Mouse (Mus musculus) midbrain, embryonic 14.5 days (tissue): ENCODE data around the gene Hoxb9. TPM values are rescaled to one million over a fixed set of nuclear protein-coding genes. Genes with fewer than 3 reads are reported as not detected.
A peak's percentile ranks its signal among the peaks of the same experiment; 100 is the strongest.

Source experiments
- microRNA counts: library from miRNA; unstranded; fragments of <30 nt; microRNA quantifications from one replicate; lab custom pipeline; 2016
- microRNA-seq: library from miRNA; unstranded; fragments of <30 nt; microRNA quantifications from one replicate; pipeline ENCODE4, GENCODE M21; 2016
- polyA plus RNA-seq: library from polyadenylated mRNA; unstranded; fragments of >200 nt; fragmentation: Nextera tagmentation; extraction: Ambion mirVana; gene quantifications from 2 replicates; pipeline ENCODE4 v1.2.1, GENCODE M21; 2014

Gene Hoxb9
- polyA plus RNA-seq, 1 experiment from 2014 or later, result not detected

MicroRNA genes within 50 kb of the gene (microRNA counts, 519-probe panel; counts per million panel counts)
- microRNA mmu-miR-10a (lab: Ali Mortazavi, UCI), result 2,864 counts per million, percentile 10 among the panel's probes with 10 or more counts
- not detected for microRNA mmu-miR-196a (lab: Ali Mortazavi, UCI)

Small RNA genes lying within 50 kb of the gene (microRNA-seq; reads per million reads assigned to microRNA genes)
- 579 reads per million, percentile 75 among the genes with 10 or more reads in this experiment for gene Mir10a
- not detected for gene Mir196a-1

Other genes starting within 250 kb of the Hoxb9 start
- gene Gip, start 246.9 kb upstream of the Hoxb9 start, polyA plus RNA-seq, result not detected in 2 replicates
- gene Snf8, start 236.6 kb upstream of the Hoxb9 start, polyA plus RNA-seq, result 45.3 and 77.5 TPM in 2 replicates
- 32.3 and 32.7 TPM in 2 replicates for gene Ube2z, start 206.1 kb upstream of the Hoxb9 start, polyA plus RNA-seq
- 679 and 959 TPM in 2 replicates for gene Atp5g1, start 195.8 kb upstream of the Hoxb9 start, polyA plus RNA-seq
- not detected in 2 replicates for gene Calcoco2, start 159.5 kb upstream of the Hoxb9 start, polyA plus RNA-seq
- not detected in 2 replicates for gene Ttll6, start 137.7 kb upstream of the Hoxb9 start, polyA plus RNA-seq
- not detected in 2 replicates for gene Hoxb13, start 77.1 kb upstream of the Hoxb9 start, polyA plus RNA-seq
- gene Hoxb8, start 10.4 kb downstream of the Hoxb9 start, polyA plus RNA-seq, result not detected in 2 replicates
- gene Hoxb7, start 15.2 kb downstream of the Hoxb9 start, polyA plus RNA-seq, result not detected in 2 replicates
- gene Hoxb6, start 21.0 kb downstream of the Hoxb9 start, polyA plus RNA-seq, result not detected in 2 replicates
- gene Hoxb5, start 31.9 kb downstream of the Hoxb9 start, polyA plus RNA-seq, result not detected in 2 replicates
- not detected in 2 replicates for gene Hoxb4, start 46.8 kb downstream of the Hoxb9 start, polyA plus RNA-seq
- gene Hoxb3, start 51.9 kb downstream of the Hoxb9 start, polyA plus RNA-seq, result not detected in 2 replicates
- gene Hoxb2, start 79.1 kb downstream of the Hoxb9 start, polyA plus RNA-seq, result 0.17 TPM in 1 of 2 replicates, not detected in the other
- not detected in 2 replicates for gene Hoxb1, start 94.3 kb downstream of the Hoxb9 start, polyA plus RNA-seq
- gene Skap1, start 193.1 kb downstream of the Hoxb9 start, polyA plus RNA-seq, result 2.9 and 3.9 TPM in 2 replicates